Mouse (Mus musculus): ENCODE results near the gene Hrh1. TPM values are rescaled to one million over a fixed set of nuclear protein-coding genes. Genes with fewer than 3 reads are reported as not detected.

Gene Hrh1
- polyA plus RNA-seq (2012; rRNA removed; ENCODE audit: low replicate concordance): 1.4 and 2.0 TPM in 2 replicates

DNA sequence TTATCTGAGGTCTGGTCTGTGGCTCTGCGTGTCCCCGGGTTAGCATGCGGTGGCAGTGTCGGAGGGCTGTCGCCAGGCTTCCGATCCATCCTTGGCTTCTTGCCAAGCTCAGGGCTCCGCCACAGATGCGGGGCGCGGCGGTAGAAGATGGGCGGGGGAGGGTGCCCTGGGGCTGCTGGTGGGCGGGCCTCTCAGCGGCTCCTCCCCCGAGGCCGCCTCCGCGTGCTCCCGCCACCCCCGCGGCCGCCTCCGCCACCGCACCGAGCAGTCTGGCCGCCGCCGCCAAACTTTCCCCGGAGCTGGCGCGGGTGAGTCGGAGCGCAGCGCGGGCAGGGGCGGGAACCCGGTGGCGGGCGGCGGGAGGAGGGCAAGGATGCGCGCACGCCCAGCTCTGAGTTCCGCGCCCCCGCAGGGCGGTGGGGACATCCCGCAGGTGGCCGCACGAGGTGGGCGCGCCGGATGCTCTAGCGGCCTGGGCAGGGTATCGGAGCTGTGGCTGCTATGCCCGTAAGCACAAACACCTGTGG lies at the start of gene Hrh1:
TSS of gene Hrh1 (plus strand) at position 246 of the 527 bp plus-strand sequence.

Other genes with a start within 250 kb of the Hrh1 start
- gene Slc6a1, start 115.3 kb upstream of the Hrh1 start, polyA plus RNA-seq (2012; rRNA removed; ENCODE audit: low replicate concordance): 0.37 and 0.91 TPM in 2 replicates
- gene Atg7, start 245.2 kb downstream of the Hrh1 start, polyA plus RNA-seq (2012; rRNA removed; ENCODE audit: low replicate concordance): 25.3 and 29.1 TPM in 2 replicates